Mouse (Mus musculus) v-Abl transformed pro-B cells (cell line): Measurements from ENCODE around the gene Creb5.

Source experiments
- in situ Hi-C, 2 experiments: fragments of 400-800 bp; cut with MboI; formaldehyde crosslinking; loops; one replicate each; pipeline ENCODE4 v1.15.1; 2025; ENCODE audit not compliant: unreplicated experiment in 2 of 2

The Creb5 gene

DNA sequence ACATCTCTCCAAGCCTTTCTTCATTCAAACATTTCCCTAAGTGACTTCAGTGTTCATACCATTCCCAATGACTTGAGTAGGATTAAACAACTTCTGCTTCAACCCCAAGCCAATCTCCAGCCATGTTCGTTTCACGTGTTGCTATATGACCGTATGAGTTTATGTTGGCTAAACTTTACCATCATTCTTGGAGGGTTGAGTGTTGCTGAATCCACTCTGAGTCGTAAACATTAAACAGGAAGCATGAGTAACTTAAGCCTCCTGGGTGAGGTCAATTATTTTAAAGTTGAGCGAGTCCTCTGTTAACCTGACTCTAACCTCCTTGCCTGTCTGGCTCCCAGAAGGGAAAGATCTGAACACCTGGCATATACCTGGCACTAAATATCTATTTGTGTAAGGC, 334.2 kb downstream of the Creb5 start:
- in situ Hi-C loops, result no loop called here

DNA sequence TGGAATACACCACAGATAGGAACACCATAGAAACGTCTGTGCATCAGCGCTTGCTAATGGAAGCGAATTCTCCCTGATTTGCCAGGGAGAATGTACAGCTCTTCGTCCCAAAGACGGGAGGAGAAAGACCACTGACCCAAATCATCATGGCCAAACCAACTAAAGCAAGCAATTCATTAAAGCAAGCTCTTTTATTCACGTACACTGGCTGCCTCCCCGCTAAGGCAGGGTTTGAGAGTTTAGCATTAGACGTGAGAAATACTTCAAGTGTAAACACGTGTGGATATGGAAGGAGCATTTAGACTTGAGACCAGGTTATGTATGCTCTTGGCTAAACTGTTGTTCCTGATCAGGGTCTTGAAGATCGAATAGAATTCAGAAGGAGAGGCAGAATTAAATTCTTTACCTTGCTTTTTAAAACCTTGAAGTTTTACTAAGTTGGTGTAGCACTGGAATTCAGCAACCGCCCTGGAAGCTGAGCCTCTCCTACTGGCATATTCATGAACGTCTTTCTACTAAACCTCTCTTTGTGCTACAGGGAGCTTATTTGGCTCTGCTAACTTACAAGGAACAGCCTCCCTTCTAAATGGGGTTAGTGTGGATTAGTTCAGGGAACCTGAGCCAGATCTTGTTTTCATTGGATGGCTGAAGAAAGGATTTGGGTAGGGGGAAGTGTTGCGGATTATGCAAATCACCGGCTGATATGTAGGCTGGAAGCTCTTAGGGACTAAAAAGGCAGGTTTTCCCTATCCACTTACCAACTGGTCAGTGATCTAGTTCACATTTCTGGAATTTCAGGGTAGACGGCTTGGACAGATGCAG, 337.6 kb downstream of the Creb5 start:
- in situ Hi-C loops, result no loop called here

DNA sequence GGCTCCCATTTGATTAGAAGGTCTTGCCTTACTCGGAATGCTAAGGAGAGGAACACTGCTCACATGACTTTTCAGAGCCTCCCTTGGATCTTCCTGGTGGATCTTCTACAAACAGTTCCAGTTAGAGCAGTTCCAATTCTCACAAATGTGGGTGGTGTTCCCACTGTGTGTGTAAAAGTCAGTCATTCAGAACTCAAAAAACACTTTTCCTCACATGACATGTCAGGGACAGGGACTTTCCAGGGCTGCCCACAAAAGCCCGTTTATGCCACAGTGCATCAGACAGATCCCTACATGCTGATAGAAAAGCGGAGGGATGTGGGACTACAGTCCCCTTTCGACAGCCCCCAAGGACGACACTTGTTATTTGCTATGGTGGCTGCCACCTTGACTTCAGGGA, 339.0 kb downstream of the Creb5 start:
- in situ Hi-C loops, result no loop called here

DNA sequence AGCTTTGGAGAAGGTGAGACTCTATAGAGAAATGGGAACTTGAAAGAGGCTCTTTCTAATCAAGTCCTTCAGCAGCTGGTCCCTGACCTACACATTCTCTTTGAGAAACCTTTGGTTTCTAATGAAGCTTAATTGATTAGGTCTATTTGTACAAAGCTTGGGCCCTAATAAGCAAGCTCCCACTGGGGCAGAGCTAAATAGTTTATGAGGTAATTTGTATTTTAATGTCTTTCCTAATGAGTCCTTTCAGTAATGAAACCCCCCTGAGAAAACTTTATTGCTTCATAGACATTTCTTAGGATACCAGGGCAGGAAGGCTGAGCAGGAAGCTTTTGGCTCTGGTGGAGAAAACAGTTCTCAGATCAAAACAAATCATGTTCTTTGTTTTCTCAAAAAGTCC, 341.6 kb downstream of the Creb5 start:
- in situ Hi-C loops, result no loop called here

DNA sequence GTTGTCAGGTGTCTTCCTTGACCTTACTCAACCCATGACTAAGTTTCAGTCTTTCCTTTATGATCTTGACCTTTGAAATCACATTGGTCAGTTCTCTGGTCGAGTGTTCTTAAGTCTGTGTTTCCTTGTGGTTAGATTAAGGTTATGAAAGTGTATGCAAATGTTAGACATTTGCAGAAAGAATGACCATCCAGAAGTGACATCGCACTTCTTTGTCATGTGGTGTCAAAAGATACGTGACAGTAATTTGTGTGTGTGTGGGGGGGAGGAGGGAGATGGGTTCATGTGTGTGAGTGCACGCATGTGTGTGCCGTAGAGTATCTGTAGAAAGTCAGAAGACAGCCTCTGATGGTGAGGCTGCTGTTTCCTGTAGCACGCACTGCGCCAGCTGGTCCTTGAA, 348.4 kb downstream of the Creb5 start:
- in situ Hi-C loops, result no loop called here

DNA sequence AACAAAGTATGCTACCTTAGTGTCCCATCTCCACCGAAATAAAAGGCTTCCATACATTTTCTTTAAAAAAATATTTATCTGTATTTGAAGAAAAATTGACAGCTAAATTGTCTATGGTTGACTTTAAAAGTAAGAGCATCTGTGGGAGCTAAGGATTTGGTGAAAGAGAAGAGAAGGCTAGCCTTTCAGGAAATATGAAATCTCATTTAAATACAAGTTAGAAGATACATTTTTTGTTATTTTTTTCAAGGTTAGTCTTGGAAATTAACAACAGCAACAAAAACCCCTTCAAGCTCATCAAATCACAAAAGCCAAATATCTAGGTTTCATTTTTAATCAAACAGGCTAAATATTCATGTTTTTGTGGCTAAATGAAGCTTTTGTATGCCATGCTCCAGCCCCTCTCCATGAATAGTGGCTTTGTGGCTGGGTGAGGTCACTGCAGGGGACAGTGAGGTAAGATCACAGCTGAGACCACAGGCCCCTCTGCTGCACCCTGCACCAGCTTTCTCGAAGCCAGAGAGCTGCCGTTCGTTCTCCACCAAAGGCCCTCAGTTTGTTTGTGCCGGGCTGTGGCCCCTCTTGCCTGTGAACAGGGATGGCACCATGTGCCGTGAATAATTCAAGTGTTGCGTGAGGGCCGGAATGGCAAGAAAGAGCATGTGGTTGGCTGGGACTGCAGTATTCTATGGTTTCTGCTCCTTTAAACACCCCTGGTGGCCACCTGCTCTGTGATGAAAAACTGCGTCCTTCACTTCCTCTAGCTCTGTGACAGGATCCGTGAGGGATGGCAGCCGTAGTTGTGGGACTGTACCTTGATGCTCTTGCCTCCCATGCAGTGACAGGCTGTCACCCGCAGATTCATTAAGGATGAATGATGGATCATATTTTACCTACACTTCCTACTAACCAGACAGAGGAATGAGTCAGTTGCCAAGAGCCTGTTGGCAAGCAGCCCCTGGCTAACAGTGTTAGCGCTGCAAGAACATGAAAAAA, 350.6 kb downstream of the Creb5 start:
- in situ Hi-C loops, result no loop called here

DNA sequence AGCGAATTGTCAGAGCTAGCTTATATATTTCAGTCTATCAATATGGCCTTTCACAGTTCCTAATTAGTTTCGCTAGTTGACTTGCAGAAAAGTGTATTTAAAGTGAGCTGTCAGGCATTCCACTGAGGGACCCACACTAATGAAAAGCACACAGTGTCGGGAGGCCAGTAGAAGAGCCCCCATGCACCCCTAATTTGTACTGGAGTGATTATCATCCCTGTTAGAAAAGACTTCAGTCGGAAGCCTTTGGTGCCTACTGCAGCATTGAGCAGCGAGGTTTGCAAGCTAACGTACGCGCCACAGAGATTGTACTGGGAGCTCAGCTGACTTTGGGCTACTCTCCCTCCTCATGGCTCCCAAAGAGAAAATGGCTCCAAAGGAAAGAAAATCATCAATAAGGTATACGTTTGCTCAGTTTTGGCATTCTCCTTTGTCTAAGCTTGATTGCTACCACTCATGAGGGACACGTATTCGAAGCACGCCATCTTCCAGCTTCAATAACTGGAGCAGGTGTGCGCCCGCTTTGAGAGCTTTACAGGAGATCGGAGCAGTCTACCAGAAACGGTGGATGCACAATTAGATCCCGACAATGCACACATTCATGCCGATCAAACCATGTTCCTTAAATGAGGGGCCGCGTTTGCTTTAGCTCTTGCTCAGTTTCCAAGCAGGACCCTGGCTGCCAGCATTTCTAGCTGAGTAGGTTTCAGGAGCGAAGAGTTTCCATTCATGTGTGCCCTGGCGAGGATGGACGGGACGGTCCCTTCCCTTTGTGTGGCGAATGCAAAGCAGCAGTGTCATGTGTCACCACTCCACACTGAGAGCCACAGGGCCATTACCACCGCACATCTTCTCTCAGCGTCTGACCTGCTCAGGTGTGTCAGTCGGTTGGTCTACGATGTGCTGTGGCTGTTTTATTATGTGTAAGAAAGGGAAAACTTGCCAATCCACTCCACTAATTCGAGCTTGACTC, 354.8 kb downstream of the Creb5 start:
- in situ Hi-C loops, result no loop called here

DNA sequence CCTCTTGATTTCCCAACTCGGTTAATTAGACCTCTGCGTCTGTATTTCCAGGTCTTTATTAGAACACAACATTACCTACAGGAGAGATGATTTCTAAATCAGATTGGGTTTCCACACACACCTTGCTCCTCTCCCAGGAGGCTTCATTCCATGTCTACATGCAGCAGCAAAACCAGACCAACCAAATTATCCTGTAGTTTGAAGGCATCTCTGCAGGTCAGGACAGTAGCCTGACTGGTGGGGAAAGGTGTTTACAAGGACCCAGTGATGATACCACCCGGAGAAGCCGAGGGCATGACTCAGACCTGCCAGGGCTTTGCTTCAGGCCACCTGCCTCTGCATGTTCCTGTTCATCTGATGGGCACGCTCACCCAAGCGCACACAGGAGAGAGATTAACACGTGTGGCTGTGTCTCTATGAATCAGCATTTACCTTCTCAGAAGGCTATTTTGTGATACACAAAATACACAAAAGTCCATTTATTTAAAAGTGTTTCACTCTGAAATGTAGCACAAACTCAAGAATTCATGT, 355.8 kb downstream of the Creb5 start:
- in situ Hi-C loops, result no loop called here

DNA sequence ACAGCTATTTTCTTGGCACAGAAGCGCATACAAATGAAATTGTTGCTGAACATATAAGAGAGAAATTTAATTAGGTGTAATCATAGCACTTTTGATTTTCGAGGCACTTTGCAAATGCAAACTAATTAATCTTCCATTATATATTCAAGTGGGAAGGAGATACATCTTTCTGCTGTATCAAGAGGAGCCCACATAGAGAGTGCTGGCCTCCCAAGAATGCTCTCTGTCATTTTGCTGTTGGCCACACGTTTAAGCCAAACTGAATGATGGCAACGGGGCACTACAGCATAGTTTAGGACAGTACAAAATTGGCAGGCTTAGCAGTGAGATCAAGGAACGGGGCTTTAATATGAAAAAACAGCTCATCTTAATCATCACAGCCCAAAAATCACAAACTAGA, 356.4 kb downstream of the Creb5 start:
- in situ Hi-C loops, result no loop called here

DNA sequence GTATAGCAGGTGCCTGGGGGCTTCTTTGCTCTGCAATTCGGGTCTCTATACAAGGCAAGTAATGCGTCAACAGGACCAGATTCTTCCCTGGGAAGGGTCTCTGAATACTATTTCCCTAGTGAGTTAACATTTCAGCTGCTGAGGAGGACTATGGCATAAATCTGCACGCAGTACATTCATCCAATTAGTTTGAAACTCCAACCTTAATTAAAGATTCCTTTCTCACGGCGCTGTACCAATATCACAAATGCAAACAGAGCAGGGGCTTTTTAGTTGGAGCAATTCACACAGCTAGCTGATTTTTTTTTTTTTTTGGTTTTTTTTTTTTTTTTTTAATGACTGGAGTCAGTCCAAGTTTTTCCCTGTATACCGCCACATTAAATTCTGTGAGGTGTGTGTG, 357.0 kb downstream of the Creb5 start:
- in situ Hi-C loops, result no loop called here

DNA sequence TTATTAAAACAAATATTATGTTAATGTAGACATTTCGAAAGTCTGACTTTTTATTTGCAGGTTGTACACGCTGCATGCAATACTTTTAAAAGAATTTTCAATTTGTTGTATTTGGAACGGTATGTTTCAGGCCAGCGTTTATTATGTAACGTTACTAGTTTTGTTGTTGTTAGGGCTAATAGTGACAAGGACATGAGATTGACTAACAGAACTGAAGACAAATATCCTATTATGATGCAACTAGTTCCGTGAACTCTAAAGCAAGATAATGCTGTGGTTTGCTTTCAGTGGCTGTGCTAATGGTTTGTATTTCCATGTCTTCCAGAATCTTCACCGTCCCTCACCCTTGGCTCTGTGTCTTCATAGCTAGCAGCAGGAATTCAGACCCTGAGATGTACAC, 357.9 kb downstream of the Creb5 start:
- in situ Hi-C loops, result no loop called here

DNA sequence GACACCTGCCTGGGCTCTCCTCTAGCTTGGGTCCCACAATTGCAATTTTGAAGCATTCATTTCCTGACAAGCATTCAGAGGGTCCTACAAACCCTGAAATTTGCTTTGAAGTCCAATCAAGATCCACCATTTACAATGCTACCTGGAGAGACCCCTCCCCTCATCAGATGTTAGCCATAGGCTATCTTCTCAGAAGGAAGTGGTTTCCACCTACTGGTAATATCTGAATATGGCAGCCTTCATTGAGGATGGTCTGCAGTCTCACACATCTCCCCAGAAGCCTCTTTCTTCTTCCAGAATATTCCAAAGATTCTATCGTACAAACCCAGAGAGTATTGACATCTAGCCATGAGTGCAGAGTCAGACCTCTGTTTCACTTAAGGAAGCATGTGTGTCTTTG, 362.7 kb downstream of the Creb5 start:
- in situ Hi-C loops, result loop anchor here in 1 of 2 experiments (10.0 kb wide), 1 partner anchor 125 kb away; no protein-coding TSS in a partner anchor

DNA sequence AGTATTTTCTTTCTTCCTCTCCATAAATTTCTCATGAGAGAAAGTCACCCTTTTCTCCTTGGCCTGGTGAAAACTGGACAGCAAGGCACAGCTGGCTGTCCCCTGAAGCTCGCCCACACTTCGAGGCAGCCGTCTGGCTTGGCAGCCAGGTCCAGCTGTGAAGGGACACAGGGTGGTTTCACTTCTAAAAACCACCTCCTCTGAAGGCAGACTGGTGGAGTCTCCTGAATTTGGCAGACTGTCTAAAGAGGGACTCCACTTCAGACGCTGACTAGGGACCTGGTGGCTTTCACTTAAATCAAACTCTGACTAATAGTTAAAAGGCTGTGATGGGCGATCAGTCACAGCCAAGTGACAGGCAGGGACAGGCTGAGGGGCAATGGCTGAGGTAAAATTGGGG, 365.6 kb downstream of the Creb5 start:
- in situ Hi-C loops, result loop anchor here in 1 of 2 experiments (10.0 kb wide), 1 partner anchor 128 kb away; no protein-coding TSS in a partner anchor

DNA sequence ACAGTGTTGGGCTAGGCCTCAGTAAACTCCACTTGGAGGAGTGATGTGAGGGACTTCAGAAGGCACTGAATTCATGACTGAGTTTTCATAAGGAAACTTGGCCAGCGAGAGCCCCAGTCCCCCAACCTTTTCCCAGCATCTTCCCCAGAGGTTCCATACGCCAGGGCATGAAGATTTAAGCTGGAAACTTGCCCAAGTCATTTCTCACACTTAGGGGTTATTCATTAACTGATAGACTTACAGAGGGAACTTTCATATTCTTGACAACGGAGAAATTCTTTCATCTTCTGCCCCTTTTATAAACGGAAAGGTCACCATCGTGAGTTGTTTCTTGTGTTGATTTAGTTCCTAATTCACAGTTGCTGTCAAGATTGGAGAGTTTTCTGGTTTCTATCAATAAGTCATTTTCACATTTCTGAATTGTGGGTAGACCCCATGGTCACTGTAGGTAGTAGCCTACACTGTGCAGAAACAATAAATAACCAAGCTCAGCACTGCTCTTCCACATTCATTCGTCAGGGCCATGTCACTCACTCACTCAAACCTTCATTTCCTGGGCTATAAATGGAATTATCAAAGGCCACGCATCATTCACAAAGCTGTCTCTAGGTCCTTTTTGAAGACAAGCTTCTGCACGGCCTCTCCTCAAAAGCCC, 366.8 kb downstream of the Creb5 start:
- in situ Hi-C loops, result loop anchor here in 1 of 2 experiments (10.0 kb wide), 1 partner anchor 129 kb away; no protein-coding TSS in a partner anchor

DNA sequence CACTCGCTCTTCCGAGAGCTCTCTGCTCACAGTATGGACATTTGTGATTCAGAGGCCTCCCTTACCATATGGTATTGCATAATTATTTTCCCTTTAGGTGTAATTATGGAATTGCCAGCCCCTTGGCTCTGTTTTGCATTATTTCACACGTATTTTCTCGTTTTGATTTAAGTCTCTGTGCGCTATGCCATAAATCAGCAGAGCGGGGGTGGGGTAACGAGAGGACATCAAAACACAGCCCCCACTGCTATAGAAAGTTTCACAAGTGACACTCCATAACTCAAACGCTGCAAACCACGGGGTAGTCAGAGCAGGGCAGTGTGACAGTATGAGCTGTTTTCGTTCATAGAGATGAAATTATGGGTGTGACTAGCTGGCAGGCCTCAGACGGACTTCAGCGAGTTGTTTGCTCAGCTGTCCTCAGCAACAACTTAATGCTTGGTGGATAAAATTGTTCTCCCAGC, 367.3 kb downstream of the Creb5 start:
- in situ Hi-C loops, result loop anchor here in 1 of 2 experiments (10.0 kb wide), 1 partner anchor 130 kb away; no protein-coding TSS in a partner anchor

DNA sequence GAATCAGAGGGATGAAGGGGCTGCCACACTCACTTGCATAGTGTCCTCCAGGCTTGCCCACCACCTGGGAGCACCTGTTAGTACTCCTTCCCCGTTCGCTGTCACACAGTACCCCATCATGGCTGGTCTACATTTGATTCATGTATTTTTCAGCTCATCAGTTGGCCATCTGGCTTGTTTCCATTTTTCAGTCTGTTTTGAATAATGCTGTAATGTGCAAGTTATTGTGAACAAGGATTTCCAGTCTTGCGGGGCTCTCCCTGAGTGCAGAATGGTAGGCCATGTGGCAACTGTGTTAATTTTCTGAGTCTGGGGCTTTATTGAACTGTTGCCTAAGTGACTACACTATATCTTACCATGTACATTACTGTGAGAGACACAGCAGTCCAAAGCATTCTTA, 369.4 kb downstream of the Creb5 start:
- in situ Hi-C loops, result loop anchor here in 1 of 2 experiments (10.0 kb wide), 1 partner anchor 132 kb away; no protein-coding TSS in a partner anchor

DNA sequence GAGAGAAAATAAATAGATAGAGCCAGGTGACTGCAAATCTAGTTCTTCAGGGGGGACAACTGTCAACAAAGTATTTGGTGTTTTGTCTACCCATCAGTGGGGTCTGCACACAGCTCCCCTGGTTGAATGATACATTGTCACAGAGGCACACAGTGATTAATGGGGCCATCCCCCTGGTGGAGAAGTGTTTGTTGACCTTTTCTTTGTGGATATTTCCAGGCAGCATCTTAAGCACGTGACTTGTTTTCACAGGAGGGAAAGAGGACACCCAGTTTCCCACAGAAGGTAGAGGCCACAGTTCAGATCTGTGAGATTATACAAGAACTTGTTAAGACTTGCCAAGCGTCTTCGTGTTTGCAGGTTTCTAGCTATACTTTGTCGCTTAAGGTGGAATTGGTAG, 370.4 kb downstream of the Creb5 start:
- in situ Hi-C loops, result loop anchor here in 1 of 2 experiments (10.0 kb wide), 1 partner anchor 133 kb away; no protein-coding TSS in a partner anchor

DNA sequence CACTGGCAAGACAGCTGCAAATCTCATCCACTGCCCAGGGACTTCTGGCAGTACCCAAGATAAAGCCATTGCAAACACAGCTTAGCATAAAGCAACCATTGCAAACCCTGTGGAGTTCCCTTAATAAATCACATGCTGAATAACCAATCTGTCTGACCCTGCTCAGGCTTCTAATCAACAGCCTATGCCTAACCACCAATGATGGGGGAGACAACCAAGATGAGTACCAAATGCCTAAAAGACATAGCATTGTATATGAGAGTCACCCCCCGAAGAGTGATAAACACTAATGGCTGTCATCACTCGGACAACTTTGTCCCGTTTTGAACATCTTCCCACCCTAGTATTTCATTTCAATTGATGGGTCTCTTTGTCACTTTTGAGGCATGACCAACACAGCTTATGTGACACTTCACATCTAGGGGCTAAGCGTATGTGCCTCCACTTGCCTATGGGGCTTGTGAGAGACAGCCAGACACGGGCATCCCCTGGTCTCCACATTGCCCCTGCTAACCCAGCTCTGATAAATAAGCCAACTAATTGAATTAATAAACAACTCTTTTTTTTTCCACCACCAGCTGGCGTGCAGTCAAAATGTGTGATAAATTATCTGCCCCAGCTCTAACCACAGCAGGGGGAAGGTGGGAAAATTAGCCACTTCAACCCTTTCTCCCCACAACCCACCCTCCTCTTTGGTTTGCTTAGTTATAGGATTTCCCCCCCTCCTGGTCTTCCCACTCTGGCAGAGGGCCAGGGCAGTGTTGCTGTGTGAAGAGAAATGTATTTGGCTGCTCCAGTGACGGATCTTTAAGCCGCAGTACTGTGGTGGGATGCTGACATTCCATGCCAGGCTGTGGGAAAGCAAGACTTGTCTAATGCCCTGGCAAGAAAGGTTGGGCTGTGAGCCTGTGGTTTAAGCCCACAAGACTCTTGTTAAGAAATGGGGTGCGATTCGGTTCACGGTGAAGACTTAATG, 376.1 kb downstream of the Creb5 start:
- in situ Hi-C loops, result no loop called here
